Mouse (Mus musculus) hindlimb bud, embryonic 11.5 days (tissue): ENCODE results near the gene Nradd.

Experiments used
- DNase-seq: peaks from one replicate; pipeline ENCODE4 v3.0.0-alpha.2; 2012; ENCODE audit warnings: low read depth, low spot score; ENCODE audit errors: extremely low spot score

Nradd gene

GRCm38 (mm10) chr9:110652963-110653654, 28.9 kb upstream of the Nradd start:
- DNase-seq, result no peak

- no peak for DNase-seq
Observed at GRCm38 (mm10) chr9:110651931-110652722, 27.9 kb upstream of the Nradd start.

GRCm38 (mm10) chr9:110649775-110650174, 25.5 kb upstream of the Nradd start:
- DNase-seq, result no peak

GRCm38 (mm10) chr9:110645219-110645618, 21.0 kb upstream of the Nradd start:
- DNase-seq, result no peak

- no peak for DNase-seq
Observed at GRCm38 (mm10) chr9:110644295-110644694, 20.0 kb upstream of the Nradd start.

GRCm38 (mm10) chr9:110643787-110644186, 19.5 kb upstream of the Nradd start:
- DNase-seq, result no peak

- DNase-seq, result no peak
Observed at GRCm38 (mm10) chr9:110642812-110643524, 18.7 kb upstream of the Nradd start.

GRCm38 (mm10) chr9:110641006-110641405, 16.8 kb upstream of the Nradd start:
- no peak for DNase-seq

- no peak for DNase-seq
Observed at GRCm38 (mm10) chr9:110638611-110639021, 14.4 kb upstream of the Nradd start.

GRCm38 (mm10) chr9:110635225-110635624, 11.0 kb upstream of the Nradd start:
- DNase-seq, result no peak

- DNase-seq, result no peak
Observed at GRCm38 (mm10) chr9:110633882-110634281, 9.6 kb upstream of the Nradd start.

GRCm38 (mm10) chr9:110632671-110633070, 8.4 kb upstream of the Nradd start:
- no peak for DNase-seq

- no peak for DNase-seq
Observed at GRCm38 (mm10) chr9:110631651-110632275, 7.5 kb upstream of the Nradd start.

- peak; percentile 63 for DNase-seq
Observed at GRCm38 (mm10) chr9:110631191-110631590, 6.9 kb upstream of the Nradd start.

GRCm38 (mm10) chr9:110630171-110630570, 5.9 kb upstream of the Nradd start:
- no peak for DNase-seq

GRCm38 (mm10) chr9:110625350-110625908, 1.2 kb upstream of the Nradd start:
- no peak for DNase-seq

GRCm38 (mm10) chr9:110623416-110624195, 646 bp downstream of the Nradd start:
- no peak for DNase-seq

GRCm38 (mm10) chr9:110622621-110623219, 1.5 kb downstream of the Nradd start:
- DNase-seq, result no peak

GRCm38 (mm10) chr9:110620685-110621084, 3.6 kb downstream of the Nradd start:
- DNase-seq, result no peak

- DNase-seq, result no peak
Observed at GRCm38 (mm10) chr9:110620180-110620579, 4.1 kb downstream of the Nradd start.
